Mouse (Mus musculus): ENCODE measurements around the gene Depdc1b. TPM values are rescaled to one million over a fixed set of nuclear protein-coding genes. Genes with fewer than 3 reads are reported as not detected.

The Depdc1b gene
- polyA plus RNA-seq, 1 experiment from 2014 or later, result 6.4 TPM

- 49% methylated on average over 2 of the region's 2 CpGs for WGBS
- Histone ChIP-seq H3K27me3 (ENCODE audit: control insufficient read depth, insufficient read depth, low read length) (no peaks in the 10 kb centered on the region), H3K4me3 (ENCODE audit: low read length) (no peak overlapping the region), H3K4me1 (ENCODE audit: control insufficient read depth, insufficient read depth, low read length) (no peaks in the 10 kb centered on the region), H3K36me3 (ENCODE audit: control insufficient read depth, insufficient read depth) (no peaks in the 10 kb centered on the region), H3K9ac (ENCODE audit: low read length) (no peak overlapping the region), H3K9me3 (replicated peaks; ENCODE audit: control insufficient read depth, low read length) (no peaks in the 10 kb centered on the region), H3K27ac (ENCODE audit: low read length) (no peak overlapping the region), H3K4me2 (ENCODE audit: low read depth, low read length) (no peak overlapping the region)
- no peak for ATAC-seq (replicated peaks; ENCODE audit: extremely low read depth, insufficient read depth, low FRiP score)
Observed at GRCm38 (mm10) chr13:108429623-108430022, 113.5 kb downstream of the Depdc1b start.

DNA sequence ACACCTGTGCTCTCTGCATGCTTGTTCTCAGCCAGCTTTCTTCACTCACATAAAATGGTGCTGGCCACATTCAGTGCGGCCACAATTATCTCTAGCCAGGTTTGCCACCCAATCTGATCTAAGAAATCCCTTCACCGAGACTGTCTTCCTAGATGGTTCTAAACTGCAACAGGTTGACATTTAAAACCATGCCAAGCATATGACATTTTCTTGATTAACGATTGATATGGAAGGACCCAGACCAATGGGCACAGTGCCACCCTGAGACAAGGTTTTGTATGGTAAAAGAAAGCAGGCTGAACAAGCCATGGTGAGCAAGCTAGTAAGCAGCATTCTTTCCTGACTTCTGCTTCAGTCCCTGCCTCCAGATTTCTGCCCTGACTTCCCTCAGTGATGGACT is 115.6 kb downstream of the Depdc1b start:
- ATAC-seq (replicated peaks; ENCODE audit: extremely low read depth, insufficient read depth, low FRiP score), result no peak
- 89% methylated on average over 3 of the region's 3 CpGs for WGBS

GRCm38 (mm10) chr13:108435687-108436086 is 119.6 kb downstream of the Depdc1b start:
- Histone ChIP-seq H3K9ac (ENCODE audit: low read length) (no peak overlapping the region), H3K4me2 (ENCODE audit: low read depth, low read length) (no peak overlapping the region), H3K4me3 (ENCODE audit: low read length) (no peak overlapping the region), H3K27me3 (ENCODE audit: control insufficient read depth, insufficient read depth, low read length) (no peaks in the 10 kb centered on the region), H3K4me1 (ENCODE audit: control insufficient read depth, insufficient read depth, low read length) (peaks cover 11% of the 10 kb centered on the region), H3K27ac (ENCODE audit: low read length) (no peak overlapping the region), H3K9me3 (replicated peaks; ENCODE audit: control insufficient read depth, low read length) (no peaks in the 10 kb centered on the region), H3K36me3 (ENCODE audit: control insufficient read depth, insufficient read depth) (no peaks in the 10 kb centered on the region)
- no peak for ATAC-seq (replicated peaks; ENCODE audit: extremely low read depth, insufficient read depth, low FRiP score)

More for the DNA sequence above, 115.6 kb downstream of the Depdc1b start:
- Histone ChIP-seq H3K4me2 (ENCODE audit: low read depth, low read length) (no peak overlapping the region), H3K9me3 (replicated peaks; ENCODE audit: control insufficient read depth, low read length) (no peaks in the 10 kb centered on the region), H3K4me1 (ENCODE audit: control insufficient read depth, insufficient read depth, low read length) (no peaks in the 10 kb centered on the region), H3K4me3 (ENCODE audit: low read length) (no peak overlapping the region), H3K27me3 (ENCODE audit: control insufficient read depth, insufficient read depth, low read length) (no peaks in the 10 kb centered on the region), H3K27ac (ENCODE audit: low read length) (no peak overlapping the region), H3K9ac (ENCODE audit: low read length) (no peak overlapping the region), H3K36me3 (ENCODE audit: control insufficient read depth, insufficient read depth) (no peaks in the 10 kb centered on the region)

DNA sequence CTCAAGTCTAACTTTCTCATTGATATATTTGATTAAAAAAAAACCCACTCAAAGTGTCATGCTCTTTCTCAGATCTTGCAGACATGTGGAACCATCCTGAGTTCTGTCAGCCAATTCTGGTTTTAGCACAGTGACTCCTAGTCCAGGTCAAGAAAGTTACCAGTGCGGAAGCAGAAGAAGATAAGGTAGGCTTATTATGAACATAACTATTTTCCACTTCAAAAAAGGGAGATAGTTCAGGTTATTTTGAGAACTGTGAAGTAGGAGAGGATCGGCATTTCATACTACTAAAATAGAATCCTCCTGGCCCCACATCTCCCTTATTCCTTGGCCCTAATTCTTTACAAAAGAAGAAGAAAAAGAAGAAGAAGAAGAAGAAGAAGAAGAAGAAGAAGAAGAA is 121.3 kb downstream of the Depdc1b start:
- Histone ChIP-seq H3K27ac (ENCODE audit: low read length) (peak overlapping the region; percentile 42; the same call in 1 of the 2 replicates), H3K9ac (ENCODE audit: low read length) (no peak overlapping the region), H3K4me3 (ENCODE audit: low read length) (no peak overlapping the region), H3K27me3 (ENCODE audit: control insufficient read depth, insufficient read depth, low read length) (no peaks in the 10 kb centered on the region), H3K4me2 (ENCODE audit: low read depth, low read length) (no peak overlapping the region), H3K4me1 (ENCODE audit: control insufficient read depth, insufficient read depth, low read length) (peaks cover 12% of the 10 kb centered on the region), H3K9me3 (replicated peaks; ENCODE audit: control insufficient read depth, low read length) (no peaks in the 10 kb centered on the region), H3K36me3 (ENCODE audit: control insufficient read depth, insufficient read depth) (no peaks in the 10 kb centered on the region)
- 34% methylated on average over 2 of the region's 2 CpGs for WGBS
- no peak; the same call in 1 of the 2 replicates for ATAC-seq (replicated peaks; ENCODE audit: extremely low read depth, insufficient read depth, low FRiP score)

DNA sequence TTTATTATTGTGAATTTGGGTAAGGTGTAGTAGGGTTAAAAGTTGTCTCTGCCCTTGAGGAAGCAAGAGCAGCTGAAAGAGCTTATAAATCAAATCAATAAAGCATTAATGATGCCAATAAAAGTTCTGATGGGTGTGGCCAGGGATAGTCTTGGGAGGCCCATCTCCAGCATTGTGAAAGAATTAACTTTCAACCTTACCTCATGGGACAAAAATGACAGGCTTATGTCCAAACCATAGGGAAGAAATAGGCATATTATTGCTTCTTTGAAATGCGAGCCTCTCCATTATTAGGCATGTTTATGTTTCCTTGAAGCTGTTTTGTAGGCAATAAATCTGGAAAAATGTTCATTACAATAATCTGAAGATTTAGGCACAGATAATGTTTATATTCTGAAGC is 122.9 kb downstream of the Depdc1b start:
- Histone ChIP-seq H3K4me1 (ENCODE audit: control insufficient read depth, insufficient read depth, low read length) (peaks cover 12% of the 10 kb centered on the region), H3K9me3 (replicated peaks; ENCODE audit: control insufficient read depth, low read length) (no peaks in the 10 kb centered on the region), H3K27me3 (ENCODE audit: control insufficient read depth, insufficient read depth, low read length) (no peaks in the 10 kb centered on the region), H3K36me3 (ENCODE audit: control insufficient read depth, insufficient read depth) (no peaks in the 10 kb centered on the region), H3K4me3 (ENCODE audit: low read length) (no peak overlapping the region), H3K4me2 (ENCODE audit: low read depth, low read length) (no peak overlapping the region), H3K27ac (ENCODE audit: low read length) (no peak overlapping the region), H3K9ac (ENCODE audit: low read length) (no peak overlapping the region)
- 86% methylated on average over 1 of the region's 1 CpGs for WGBS
- ATAC-seq (replicated peaks; ENCODE audit: extremely low read depth, insufficient read depth, low FRiP score), result no peak

DNA sequence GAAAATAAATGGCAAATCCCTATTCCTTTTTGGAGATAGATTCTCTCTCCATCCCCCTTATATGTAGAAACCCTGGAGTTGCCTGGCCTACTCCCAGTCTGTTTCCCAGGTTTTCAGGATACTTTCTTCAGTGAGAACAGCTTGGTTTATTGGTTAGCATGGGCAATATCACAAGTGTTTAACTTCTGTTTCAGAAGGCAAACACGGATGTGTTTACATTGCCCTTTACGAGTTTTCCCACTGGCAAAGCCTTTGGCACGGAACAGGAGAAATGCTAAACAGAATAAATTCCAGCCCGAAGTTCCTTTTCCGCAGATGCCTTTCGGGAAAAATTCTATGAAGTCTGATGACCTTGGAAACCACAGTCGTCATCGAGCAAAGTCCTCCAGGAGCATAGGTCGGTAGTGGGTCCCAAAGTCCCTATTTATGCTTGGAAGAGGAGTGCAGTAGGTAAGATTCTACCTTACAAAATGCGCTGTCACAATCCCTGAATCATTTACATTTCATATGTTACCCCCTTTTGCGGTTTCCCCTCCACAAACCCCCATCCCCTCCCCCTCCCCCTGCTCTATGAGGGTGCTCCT is 132.3 kb downstream of the Depdc1b start:
- ATAC-seq (replicated peaks; ENCODE audit: extremely low read depth, insufficient read depth, low FRiP score), result no peak
- H3K4me1 ChIP-seq (ENCODE audit: control insufficient read depth, insufficient read depth, low read length), result peaks cover 23% of the 10 kb centered on the region
- WGBS, result 72% methylated on average over 11 of the region's 11 CpGs
- no peak overlapping the region for H3K9ac ChIP-seq (ENCODE audit: low read length)
- H3K4me2 ChIP-seq (ENCODE audit: low read depth, low read length), result no peak overlapping the region
- no peaks in the 10 kb centered on the region for H3K27me3 ChIP-seq (ENCODE audit: control insufficient read depth, insufficient read depth, low read length)
- no peak overlapping the region for H3K27ac ChIP-seq (ENCODE audit: low read length)
- H3K36me3 ChIP-seq (ENCODE audit: control insufficient read depth, insufficient read depth), result no peaks in the 10 kb centered on the region
- no peaks in the 10 kb centered on the region for H3K9me3 ChIP-seq (replicated peaks; ENCODE audit: control insufficient read depth, low read length)
- no peak overlapping the region for H3K4me3 ChIP-seq (ENCODE audit: low read length)

GRCm38 (mm10) chr13:108449116-108450097 is 133.3 kb downstream of the Depdc1b start, which contains the start of gene Pde4d:
Gene Pde4d (plus strand): TSS chr13:108449948.
- Histone ChIP-seq H3K9me3 (replicated peaks; ENCODE audit: control insufficient read depth, low read length) (no peaks in the 10 kb centered on the region), H3K27ac (ENCODE audit: low read length) (peak within 1 kb of the TSS; percentile 86), H3K4me2 (ENCODE audit: low read depth, low read length) (peak within 1 kb of the TSS; percentile 49), H3K4me3 (ENCODE audit: low read length) (peak within 1 kb of the TSS; percentile 20), H3K36me3 (ENCODE audit: control insufficient read depth, insufficient read depth) (no peaks in the 10 kb centered on the region), H3K27me3 (ENCODE audit: control insufficient read depth, insufficient read depth, low read length) (no peaks in the 10 kb centered on the region), H3K9ac (ENCODE audit: low read length) (peak within 1 kb of the TSS; percentile 39; the same call in 1 of the 2 replicates), H3K4me1 (ENCODE audit: control insufficient read depth, insufficient read depth, low read length) (peaks cover 27% of the 10 kb centered on the region)
- WGBS, result 10% methylated on average over 10 of the region's 10 CpGs
- ATAC-seq (replicated peaks; ENCODE audit: extremely low read depth, insufficient read depth, low FRiP score), result peak; percentile 59

DNA sequence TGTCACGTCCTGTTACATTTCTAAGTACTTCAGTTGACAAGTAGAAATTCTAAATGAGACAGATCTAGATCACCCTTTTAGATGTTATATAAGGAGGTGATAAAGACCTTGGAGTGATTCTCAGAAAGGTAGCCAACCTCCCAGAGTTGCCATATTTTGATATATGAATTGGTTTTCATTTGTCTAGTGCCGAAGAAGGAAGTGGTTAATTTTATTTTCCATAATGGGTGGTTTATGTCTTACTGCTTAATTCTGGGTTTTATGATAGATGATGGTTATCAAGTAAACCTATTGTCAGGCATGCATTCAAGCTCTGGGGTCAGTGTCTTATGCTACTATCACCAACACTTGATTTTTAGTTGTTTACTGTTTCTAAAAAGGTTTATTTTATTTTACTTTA is 135.0 kb downstream of the Depdc1b start:
- Histone ChIP-seq H3K4me2 (ENCODE audit: low read depth, low read length) (peak overlapping the region; percentile 49; the same call in 1 of the 2 replicates), H3K4me3 (ENCODE audit: low read length) (no peak overlapping the region)
- ATAC-seq (replicated peaks; ENCODE audit: extremely low read depth, insufficient read depth, low FRiP score), result no peak

More for the DNA sequence above, 135.0 kb downstream of the Depdc1b start:
- no peaks in the 10 kb centered on the region for H3K27me3 ChIP-seq (ENCODE audit: control insufficient read depth, insufficient read depth, low read length)
- no peaks in the 10 kb centered on the region for H3K36me3 ChIP-seq (ENCODE audit: control insufficient read depth, insufficient read depth)
- no peak overlapping the region for H3K27ac ChIP-seq (ENCODE audit: low read length)
- WGBS, result 80% methylated on average over 2 of the region's 2 CpGs
- H3K4me1 ChIP-seq (ENCODE audit: control insufficient read depth, insufficient read depth, low read length), result peaks cover 28% of the 10 kb centered on the region
- H3K9me3 ChIP-seq (replicated peaks; ENCODE audit: control insufficient read depth, low read length), result no peaks in the 10 kb centered on the region
- no peak overlapping the region for H3K9ac ChIP-seq (ENCODE audit: low read length)

All from heart, embryonic 16.5 days (tissue).